Mouse (Mus musculus) layer of hippocampus, postnatal 36 days (tissue): ENCODE results near the gene Tedc2. TPM values are rescaled to one million over a fixed set of nuclear protein-coding genes. Genes with fewer than 3 reads are reported as not detected.
A peak's percentile ranks its signal among the peaks of the same experiment; 100 is the strongest.

Experiments
- DNase-seq, 2 experiments: peaks; one replicate each; pipeline ENCODE4 v3.0.0; 2022
- total RNA-seq, 2 experiments: library from RNA; stranded (reverse); gene quantifications; 2 replicates each; pipeline ENCODE4 v1.2.3; 2021

Gene Tedc2
- total RNA-seq, 2 experiments from 2014 or later, result 8.3 to 9.3 TPM

DNA sequence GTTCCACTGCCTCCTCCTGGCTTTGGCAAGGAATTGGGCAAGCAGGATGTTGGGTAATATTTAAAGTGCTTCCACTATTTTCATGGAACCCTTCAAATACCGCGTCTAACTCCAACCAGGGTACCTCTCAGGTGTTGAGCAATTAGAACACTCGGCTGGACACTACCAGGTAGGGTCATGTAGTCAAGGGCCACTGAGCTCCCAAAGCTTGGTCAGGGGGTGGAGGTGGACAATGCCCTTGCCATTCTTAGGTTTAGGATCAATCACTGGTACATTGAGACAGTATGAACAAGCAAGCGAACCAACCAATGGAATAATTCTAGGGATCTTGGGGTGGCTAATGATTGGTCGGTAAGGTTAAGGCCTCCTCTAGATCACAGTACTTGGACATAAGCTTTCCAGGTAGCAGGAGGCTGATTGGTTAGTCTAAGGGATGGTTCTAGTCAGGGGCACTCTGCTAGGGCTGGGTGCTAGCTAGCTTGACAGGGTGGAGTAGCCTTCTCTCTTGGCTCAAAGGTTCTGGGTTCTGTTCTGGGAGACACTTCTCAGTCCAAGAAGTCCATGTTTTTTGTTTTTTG is 8.1 kb downstream of the Tedc2 start:
- no peak for DNase-seq

GRCm38 (mm10) chr17:24211631-24212440 is 8.8 kb downstream of the Tedc2 start:
- DNase-seq, result peak; percentile 86

DNA sequence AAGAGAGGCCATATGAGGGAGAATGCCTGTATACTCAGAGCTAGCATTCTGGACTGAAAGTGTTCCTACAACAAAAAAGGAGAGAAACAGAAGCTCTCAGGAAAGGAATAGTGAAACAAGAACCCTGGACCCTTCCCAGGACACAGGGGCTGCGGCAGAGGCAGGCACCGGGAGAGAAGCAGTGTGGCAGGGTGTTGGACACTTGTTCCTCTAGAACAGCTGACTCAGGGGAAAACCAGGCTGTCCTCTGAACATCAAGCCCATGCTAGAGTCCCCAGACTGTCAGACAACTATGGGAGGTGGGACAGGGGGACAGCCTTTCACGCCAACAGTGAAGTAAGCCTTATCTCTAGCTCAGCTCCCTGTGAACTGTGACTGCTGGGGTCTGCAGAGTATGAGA is 10.1 kb downstream of the Tedc2 start:
- no peak for DNase-seq

DNA sequence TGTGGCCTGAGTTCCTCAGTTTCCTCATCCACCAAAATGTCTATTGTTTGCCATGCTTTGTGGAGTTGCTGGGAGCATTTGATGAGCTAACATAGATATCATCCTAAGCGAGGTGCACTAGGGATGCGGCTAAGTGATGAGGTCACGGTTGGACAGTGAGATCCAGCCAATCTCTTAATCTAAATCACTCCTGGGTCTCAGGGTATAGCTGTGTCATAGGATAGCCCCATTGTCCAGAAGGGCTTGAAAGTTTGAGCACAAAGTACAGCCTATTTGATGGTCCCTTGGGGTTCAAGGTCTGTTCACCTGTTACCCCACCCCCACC is 10.8 kb downstream of the Tedc2 start:
- no peak for DNase-seq

DNA sequence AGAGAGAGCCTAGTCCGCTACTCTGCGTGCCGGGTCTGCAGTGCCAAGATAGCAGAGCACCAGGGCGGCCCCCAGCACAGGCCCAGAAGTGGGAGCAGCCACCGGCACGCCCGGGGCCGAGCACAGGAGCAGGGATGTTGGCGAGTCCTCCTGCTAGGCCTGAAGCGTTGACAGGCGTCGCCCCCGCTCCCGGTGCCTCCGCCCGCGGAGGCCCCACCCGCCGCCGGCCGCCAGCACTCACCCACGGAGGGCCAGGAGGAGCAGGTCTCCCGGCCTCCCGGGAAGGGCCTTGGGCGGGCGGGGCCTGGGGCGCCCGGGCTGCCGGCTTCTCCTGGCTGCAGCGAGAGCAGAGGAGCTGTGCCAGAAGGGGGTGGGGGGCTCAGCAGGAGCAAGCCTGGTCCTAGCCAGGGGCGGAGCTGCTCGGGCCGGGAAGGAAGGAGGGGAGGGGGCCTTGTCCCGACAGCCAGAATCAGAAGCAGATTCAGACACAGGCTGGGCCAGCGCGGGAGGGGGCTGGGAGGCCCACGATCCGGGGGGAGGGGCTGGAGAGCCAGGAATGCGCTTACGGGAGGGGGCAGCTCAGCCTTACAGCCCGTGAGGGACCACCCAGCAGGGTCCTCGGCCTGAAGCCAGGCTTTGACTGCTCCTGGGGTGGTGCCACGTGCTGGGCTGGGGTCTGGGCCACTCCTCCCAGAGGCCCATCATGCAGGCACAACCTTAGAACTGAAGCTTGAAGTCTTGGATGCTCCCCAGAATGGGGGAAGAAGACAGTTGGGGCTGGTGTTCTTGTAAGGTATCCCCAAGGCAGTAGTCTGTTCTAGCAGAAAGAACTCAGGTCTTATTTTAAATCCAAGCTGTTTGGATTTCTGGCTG is 11.4 kb downstream of the Tedc2 start, which contains the start of gene Ntn3:
TSS of gene Ntn3 (minus strand) at position 489 of the 873 bp plus-strand sequence.
- peak in 1 of 2 experiments; percentile 49 for DNase-seq

DNA sequence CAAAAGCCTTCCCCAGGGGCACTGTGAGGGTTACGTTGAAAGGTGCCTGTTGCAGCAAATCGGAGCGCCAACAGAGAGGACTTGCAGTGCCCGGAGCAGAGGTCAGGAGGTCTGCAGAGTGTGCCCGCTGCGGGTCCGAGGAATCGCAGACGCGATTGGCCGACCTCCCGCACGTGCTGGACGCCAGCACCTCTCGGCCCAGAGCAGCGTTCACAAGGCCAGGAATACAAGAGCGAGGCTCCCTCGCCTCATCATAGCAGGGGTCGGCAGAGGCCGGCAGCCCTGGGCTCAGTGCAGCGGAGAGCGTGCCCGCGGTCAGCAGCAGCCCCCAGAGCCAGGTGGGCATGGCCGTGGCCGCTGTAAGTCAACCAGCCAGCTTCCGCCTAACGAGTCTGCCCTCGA is 12.0 kb downstream of the Tedc2 start:
- DNase-seq, result peak in 1 of 2 experiments; percentile 26

DNA sequence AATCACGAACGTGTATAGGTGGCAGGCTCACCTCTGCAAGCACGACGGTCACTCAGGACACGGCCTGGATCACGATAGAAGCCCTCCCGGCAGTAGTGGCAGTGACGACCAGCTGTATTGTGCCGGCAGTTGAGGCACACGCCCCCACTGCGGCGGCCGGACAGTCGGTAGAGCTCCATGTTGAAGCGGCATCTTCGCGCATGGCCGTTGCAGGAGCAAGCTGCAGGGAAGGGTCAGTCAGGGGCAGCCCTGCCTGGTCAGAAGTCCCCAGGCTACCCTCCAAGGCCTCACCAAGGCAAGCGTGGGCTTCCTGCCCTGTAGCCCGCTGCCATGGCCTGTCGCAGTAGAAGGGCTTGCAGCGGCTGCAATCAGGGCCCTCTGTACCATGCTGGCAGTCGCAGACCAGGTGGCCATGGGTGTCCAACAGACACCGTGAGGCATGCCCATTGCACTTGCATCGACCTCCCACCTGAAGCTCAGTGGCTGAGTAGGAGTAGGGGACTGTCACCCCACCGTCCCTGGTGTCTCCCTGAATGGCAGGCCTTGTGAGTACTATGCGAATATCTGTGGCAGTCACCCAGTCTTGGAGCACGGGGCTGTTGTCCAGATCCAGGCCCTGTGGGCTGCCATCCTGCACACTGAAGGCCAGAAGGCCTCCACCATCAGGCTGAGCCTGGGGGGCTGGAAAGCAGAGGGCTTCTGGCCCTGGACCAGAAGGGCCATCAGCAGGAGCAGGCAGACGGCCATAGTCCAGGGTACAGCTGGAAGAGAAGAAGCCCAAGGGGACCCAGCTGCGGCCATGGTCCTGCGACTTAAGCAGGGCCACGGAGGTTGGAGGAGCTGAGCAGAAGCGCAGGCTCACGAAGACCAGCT is 12.6 kb downstream of the Tedc2 start:
- no peak for DNase-seq

DNA sequence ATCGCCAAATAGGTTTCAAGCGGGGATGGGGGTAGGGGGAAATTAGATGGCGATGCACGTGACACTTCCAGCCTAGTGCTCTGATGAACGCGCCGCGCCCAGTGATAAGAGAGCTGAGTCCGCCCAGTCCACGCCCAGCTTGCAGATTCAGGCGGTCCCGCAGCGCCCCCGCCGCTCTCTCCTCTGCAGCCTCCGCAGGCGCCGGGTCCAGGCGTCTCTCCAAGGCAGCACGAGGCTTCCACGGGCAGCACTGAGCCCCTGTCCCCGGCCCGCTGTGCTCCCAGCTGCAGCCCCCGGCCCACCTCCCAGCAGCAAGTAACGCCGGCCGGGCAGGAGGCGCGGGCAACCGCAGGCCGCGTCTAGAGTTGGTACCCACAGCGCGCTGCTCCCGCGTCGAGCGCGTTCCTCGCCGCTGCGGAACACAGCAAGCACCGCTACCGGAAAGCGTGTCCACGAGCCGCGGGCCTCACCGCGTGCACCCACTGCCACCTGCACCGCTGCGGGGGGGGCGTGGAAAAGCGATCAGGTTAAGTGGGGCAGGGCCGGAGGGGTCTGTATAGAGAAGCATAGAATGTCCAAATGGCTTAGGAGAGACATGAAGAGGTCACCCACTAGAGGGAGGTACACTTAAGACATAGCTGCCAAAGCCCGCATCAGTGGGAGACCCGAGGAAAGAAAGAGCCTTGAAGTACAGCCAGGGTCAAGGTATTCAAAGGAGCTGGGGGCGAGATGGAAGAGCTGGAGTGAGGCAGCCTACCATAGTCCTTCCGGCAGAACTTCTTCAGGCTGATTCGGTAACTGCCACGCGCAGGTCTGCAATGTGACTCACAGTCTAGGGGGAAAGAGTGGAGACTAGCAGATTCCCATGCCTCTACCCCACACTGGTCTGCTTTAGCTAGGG is 13.9 kb downstream of the Tedc2 start:
- DNase-seq, result peak; percentile 73 to 78

GRCm38 (mm10) chr17:24205908-24206361 is 14.7 kb downstream of the Tedc2 start:
- no peak for DNase-seq

GRCm38 (mm10) chr17:24205284-24205888 is 15.3 kb downstream of the Tedc2 start, which contains the start of gene Tbc1d24:
Gene Tbc1d24 (minus strand): TSS chr17:24205562.
- peak; percentile 94 to 96 for DNase-seq

DNA sequence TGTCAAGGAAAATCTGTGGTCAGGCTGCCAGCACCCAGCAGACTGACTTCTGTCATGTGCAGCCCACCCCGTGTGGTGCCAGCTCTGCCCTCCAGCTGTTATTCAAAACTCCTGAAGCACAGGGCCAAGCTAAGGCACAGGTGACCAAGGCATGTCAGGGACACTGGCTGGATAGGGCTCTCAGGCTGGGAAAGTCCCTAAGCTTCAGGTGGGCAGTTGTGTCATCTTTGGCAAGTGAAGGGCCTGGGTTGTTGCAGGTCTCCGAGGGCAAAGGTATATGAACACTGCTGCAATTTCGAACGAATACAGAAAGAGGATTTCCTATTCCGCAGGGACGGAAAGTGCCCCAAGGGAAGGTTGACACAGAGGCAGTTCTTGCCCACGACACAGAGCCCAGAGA is 15.8 kb downstream of the Tedc2 start:
- DNase-seq, result no peak

DNA sequence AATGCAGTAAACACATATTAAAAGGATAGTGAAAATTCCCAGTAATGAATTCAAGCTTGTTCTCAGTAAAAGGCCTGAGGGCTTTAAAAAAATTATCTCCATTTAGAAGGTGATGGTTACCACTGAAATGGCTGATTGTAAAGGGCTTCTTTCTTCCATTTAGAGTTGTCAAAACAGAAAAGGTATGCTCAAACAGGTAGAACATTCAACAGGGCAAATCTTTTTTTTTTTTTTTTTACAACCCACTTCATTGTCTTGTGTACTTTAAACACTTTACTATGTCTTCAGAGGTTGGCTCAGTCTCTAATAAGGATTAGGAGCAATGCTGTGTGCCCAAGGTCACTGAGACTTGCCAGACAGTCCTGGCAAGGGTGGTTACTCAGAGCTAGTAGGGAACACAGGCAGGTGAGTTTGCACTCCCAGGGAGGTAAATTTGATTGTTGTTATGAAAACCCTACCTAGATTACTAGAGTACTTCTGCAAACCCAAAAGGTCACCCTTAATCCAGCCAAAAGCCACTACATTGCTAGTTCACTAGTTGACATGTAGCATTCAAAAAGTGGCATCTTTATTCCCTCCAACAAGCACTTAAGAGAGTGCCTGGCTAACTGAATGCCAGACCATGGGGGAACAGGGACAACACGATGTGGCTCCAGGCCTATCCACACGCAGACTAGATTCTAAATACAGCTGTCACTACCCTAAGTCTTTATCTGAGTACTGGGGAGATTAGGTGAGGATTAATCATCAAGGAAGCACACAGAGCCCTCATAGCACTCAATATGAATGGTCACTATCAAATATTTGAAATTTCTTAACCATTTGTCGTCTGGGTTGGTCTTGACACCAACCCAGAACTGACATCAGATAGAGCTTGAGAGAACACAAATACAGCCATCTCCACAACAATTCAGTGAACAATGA is 16.8 kb downstream of the Tedc2 start:
- no peak for DNase-seq

DNA sequence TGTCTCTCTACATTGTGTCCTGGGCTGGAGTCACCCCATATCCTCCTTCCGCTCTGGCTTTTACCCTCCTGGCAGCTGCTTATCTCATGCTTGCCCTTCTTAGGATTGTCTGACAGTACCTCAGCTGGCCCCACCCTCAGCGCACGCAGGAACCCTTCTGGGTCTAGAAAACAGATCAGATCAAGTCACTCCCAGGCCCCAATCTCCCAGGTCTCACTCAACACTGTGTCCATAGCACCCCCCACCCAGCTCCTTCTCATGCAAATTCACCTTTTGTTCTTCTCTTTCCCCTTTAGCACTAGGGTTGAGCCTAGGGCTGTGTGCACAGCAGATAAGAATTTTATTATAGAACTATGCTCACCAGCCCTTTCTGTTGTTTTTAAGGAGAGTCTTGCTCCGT is 17.6 kb downstream of the Tedc2 start:
- no peak for DNase-seq

GRCm38 (mm10) chr17:24201092-24201491 is 19.6 kb downstream of the Tedc2 start:
- DNase-seq, result no peak

DNA sequence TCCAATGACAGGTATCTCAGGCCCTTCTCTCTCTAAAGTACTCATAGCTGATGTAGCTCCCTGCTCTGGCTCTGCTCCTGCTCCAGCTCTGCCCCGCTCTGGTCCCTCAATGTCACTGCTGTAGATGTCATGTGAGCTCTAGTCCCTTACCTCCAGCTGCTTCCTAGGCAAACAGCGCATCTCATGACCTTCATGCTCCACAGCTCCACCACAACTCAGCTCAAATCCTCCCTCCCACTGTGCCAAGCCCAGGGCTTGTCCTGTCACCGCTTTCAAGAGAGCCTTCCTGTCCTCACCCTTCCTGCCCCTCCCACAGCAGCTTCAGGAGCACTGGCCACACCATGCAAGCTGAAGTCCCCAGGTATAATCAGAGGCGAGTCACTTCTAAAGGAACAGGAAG is 20.9 kb downstream of the Tedc2 start:
- no peak for DNase-seq

DNA sequence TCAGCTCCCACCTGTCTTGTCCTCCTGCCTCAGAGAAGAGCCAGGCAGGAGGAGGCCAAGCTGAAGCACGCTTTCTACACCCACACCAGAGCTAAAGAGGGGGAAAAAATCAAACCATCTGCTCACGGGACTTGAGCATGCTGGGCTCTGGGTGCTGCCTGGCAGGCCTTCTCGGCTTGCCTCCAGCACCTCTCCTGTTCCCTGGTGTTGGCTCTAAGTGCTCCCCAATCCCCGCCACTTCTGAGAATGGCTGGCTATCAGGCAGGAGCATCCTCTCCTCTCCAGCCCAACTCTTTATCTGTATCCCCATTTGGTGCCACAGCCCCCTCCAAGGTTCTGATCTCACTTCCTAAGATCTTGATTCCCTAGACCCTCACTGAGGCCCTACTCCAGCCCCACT is 21.4 kb downstream of the Tedc2 start:
- DNase-seq, result peak; percentile 58 to 62

DNA sequence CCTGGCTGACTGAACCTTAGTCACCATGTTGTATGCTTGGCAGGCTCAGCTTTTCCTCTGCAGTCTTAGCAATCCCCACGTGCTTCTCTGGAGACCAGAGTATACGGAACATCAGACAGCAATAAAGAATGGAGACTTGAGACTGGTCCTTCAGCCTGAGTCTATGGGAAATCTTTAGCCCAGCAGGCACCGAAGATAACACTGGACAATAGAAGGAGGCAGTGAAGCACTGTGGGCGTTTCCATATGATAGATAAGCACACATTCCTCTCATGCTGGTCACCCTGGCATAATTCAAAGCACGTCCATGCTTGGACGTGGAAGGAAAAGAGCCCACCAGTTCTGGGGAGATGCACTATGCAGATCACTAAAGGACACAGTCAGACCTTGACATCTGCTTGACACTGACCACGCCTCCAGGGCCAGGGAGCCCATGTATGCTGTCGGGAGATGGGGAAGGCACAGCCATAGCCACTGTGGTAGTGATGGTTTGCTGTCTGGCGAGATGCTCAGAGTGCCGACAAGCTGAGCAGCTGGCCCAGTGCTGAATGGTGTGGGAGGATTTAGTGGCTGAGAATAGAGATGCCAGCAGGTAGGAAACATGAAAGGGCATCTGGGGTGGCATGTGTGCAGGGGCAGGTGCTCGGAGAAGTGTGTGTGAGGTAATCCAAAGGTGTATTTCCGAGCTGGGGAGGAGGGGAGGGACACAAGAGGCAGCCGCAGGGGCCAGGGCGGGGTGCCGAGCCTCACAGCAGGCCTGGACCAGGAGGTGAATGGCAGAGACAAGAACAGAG is 23.4 kb downstream of the Tedc2 start:
- DNase-seq, result no peak

DNA sequence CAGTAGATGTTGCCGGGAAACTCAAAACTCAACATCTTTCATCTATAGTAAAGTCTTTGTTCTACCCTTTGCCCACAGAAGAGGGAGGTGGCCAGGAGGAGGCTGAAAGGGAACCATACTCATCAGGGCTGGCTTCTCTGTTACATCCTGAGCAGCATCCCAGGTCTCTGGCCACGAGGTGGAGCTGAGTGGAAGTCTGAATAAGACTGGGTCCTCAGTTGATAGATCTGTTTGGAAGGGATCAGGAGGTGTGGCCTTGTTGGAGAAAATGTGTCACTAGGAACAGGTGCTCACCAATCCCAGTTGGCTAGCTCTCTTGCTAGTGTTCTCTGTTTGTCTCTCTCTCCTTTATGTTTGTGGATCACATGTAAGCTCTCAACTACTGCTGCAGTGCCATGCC is 25.3 kb downstream of the Tedc2 start:
- no peak for DNase-seq

DNA sequence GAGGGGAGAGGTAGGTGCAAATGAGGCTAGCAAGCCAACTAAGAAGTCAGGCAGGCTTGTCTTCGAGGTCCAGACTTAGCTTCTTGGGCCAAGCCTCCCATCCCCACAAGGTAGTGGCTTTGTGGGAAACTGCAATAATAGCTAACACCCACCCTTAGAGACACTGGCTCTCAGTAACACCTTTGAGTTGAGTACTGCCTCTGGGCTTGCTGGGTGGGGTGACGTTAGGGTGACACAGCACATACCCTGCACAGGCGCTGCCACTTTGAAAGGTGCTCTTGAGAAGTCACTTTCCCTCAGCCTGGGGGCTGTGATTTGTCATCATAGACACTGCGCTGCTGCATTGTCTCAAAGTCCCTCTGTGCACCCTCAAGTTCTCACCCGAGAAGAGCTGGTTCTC is 26.9 kb downstream of the Tedc2 start:
- no peak for DNase-seq
